Mouse (Mus musculus) liver, embryonic 16.5 days (tissue): Measurements from ENCODE around the gene Ubash3a. TPM values are rescaled to one million over a fixed set of nuclear protein-coding genes. Genes with fewer than 3 reads are reported as not detected.
A peak's percentile ranks its signal among the peaks of the same experiment; 100 is the strongest.

Experiments used
- ATAC-seq: fragments of 200-750 bp; cut with Nextera tagmentation; 2 replicates; pipeline ENCODE4 v1.8.0; 2017; ENCODE audit warnings: low read depth, mild to moderate bottlenecking, moderate number of reproducible peaks, moderate library complexity
- H3K27ac ChIP-seq: fragments of 300-500 bp; sonication (generic); 2 replicates; pipeline ENCODE4 v1.5.1; 2014; ENCODE audit warnings: mild to moderate bottlenecking, low read length
- H3K27me3 ChIP-seq: fragments of 300-500 bp; sonication (generic); 2 replicates; pipeline ENCODE4 v1.6.1; 2014; ENCODE audit warnings: low read depth, low read length, mixed read lengths; ENCODE audit not compliant: control insufficient read depth, insufficient read depth
- H3K36me3 ChIP-seq: fragments of 300-500 bp; sonication (generic); 2 replicates; pipeline ENCODE4 v1.6.1; 2014; ENCODE audit warnings: mild to moderate bottlenecking; ENCODE audit not compliant: control insufficient read depth, insufficient read depth
- H3K4me1 ChIP-seq: fragments of 300-500 bp; sonication (generic); 2 replicates; pipeline ENCODE4 v1.6.1; 2014; ENCODE audit warnings: low read depth, low read length, mixed read lengths; ENCODE audit not compliant: control insufficient read depth
- H3K4me2 ChIP-seq: fragments of 300-500 bp; sonication (generic); 2 replicates; pipeline ENCODE4 v1.6.1; 2014; ENCODE audit warnings: low read depth, low read length, mixed read lengths
- H3K4me3 ChIP-seq: fragments of 300-500 bp; sonication (generic); 2 replicates; pipeline ENCODE4 v1.5.1; 2014; ENCODE audit warnings: low read depth, mild to moderate bottlenecking, low read length
- H3K9ac ChIP-seq: fragments of 300-500 bp; sonication (generic); 2 replicates; pipeline ENCODE4 v1.6.1; 2014; ENCODE audit warnings: low read depth, low read length
- H3K9me3 ChIP-seq: fragments of 300-500 bp; sonication (generic); replicated peaks from 2 replicates; pipeline ENCODE4 v1.6.1; 2016; ENCODE audit warnings: low read length; ENCODE audit not compliant: control insufficient read depth
- WGBS: fragments of 180-500 bp; shearing (Covaris S2); extraction: QIAGEN DNeasy Blood & Tissue Kit; methylation state at CpG from one replicate; pipeline ENCODE4 v1.1.7; 2014; ENCODE audit not compliant: insufficient replicate concordance; 5-methylcytosine and 5-hydroxymethylcytosine counted together
- polyA plus RNA-seq: library from polyadenylated mRNA; unstranded; fragments of >200 nt; fragmentation: Nextera tagmentation; extraction: Ambion mirVana; gene quantifications from 2 replicates; pipeline ENCODE4 v1.2.1, GENCODE M21; 2015

The Ubash3a gene
- polyA plus RNA-seq, 1 experiment from 2014 or later: 6.3 TPM

- H3K27me3 ChIP-seq: no peaks in the 10 kb centered on the region
- no peaks in the 10 kb centered on the region for H3K36me3 ChIP-seq
- H3K4me1 ChIP-seq: no peaks in the 10 kb centered on the region; the same call in none of the 2 replicates
- 28% methylated on average over 5 of the region's 5 CpGs for WGBS
- no peak overlapping the region for H3K27ac ChIP-seq
- no peak overlapping the region for H3K9ac ChIP-seq
- H3K9me3 ChIP-seq: 0 out of 2 replicates have a peak, but pooled peaks cover 4% of the 10 kb centered on the region
- ATAC-seq: no peak
- no peak overlapping the region for H3K4me3 ChIP-seq
- no peak overlapping the region for H3K4me2 ChIP-seq
These were observed 39.5 kb downstream of the Ubash3a start for GRCm38 (mm10) chr17:31247144-31247543.

GRCm38 (mm10) chr17:31253951-31254350 lies 46.3 kb downstream of the Ubash3a start:
- Histone ChIP-seq H3K36me3 (no peaks in the 10 kb centered on the region), H3K9ac (no peak overlapping the region), H3K27me3 (no peaks in the 10 kb centered on the region), H3K4me2 (no peak overlapping the region), H3K4me1 (no peaks in the 10 kb centered on the region), H3K27ac (no peak overlapping the region), H3K4me3 (no peak overlapping the region), H3K9me3 (no peaks in the 10 kb centered on the region)
- 56% methylated on average over 5 of the region's 5 CpGs for WGBS
- no peak for ATAC-seq

- WGBS: 19% methylated on average over 9 of the region's 9 CpGs
- H3K9me3 ChIP-seq: no peaks in the 10 kb centered on the region
- no peak overlapping the region for H3K4me3 ChIP-seq
- no peaks in the 10 kb centered on the region for H3K4me1 ChIP-seq
- peak; percentile 50; the same call in 1 of the 2 replicates for ATAC-seq
- no peak overlapping the region for H3K4me2 ChIP-seq
- no peak overlapping the region for H3K9ac ChIP-seq
- no peaks in the 10 kb centered on the region for H3K27me3 ChIP-seq
- no peak overlapping the region for H3K27ac ChIP-seq
- H3K36me3 ChIP-seq: no peaks in the 10 kb centered on the region
These were observed 46.8 kb downstream of the Ubash3a start for GRCm38 (mm10) chr17:31254463-31254931.

DNA sequence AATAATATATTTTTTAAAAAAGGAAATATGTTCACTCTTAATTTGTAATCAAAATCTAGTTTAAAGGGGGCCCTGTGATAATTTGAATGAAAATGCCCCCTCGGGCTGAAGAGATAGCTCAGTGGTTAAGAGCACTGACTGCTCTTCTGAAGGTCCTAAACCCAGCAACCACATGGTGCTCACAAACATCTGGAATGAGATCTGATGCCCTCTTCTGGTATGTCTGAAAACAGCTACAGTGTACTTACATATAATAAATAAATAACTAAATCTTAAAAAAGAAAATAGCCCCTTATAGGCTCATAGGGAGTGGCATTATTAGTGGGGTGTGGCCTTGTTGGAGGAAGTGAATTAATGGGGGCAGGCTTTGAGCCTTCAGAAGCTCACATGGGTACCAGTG lies 49.5 kb downstream of the Ubash3a start:
- no peak overlapping the region for H3K4me3 ChIP-seq
- no peaks in the 10 kb centered on the region for H3K9me3 ChIP-seq
- ATAC-seq: no peak
- WGBS: 37% methylated on average over 1 of the region's 1 CpGs
- no peak overlapping the region for H3K9ac ChIP-seq
- H3K36me3 ChIP-seq: no peaks in the 10 kb centered on the region
- no peak overlapping the region for H3K27ac ChIP-seq
- H3K27me3 ChIP-seq: no peaks in the 10 kb centered on the region
- H3K4me2 ChIP-seq: no peak overlapping the region
- H3K4me1 ChIP-seq: peaks cover 2% of the 10 kb centered on the region

DNA sequence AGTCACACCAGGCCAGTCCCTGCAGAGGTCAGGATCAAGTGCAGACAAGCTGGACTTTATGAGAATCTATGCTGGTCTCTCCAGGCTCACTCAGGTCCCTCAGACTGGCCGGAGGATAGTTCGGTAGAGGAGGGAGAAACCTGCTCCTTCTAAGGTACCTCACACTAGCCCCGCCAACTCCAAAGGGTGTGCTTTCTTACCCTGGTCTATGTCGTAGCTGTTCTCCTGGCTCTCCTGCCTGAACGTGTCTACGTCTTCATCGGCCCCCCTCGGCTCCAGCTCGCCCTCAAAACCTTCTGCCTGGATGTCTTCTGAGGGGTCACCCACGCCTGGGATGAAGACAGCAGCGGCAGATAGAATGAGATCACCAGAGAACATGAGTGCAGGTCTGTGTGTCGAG lies 50.2 kb downstream of the Ubash3a start:
- no peaks in the 10 kb centered on the region for H3K36me3 ChIP-seq
- no peaks in the 10 kb centered on the region for H3K27me3 ChIP-seq
- H3K9ac ChIP-seq: no peak overlapping the region
- no peak for ATAC-seq
- H3K9me3 ChIP-seq: no peaks in the 10 kb centered on the region
- H3K27ac ChIP-seq: no peak overlapping the region
- WGBS: 74% methylated on average over 12 of the region's 12 CpGs
- peaks cover 2% of the 10 kb centered on the region for H3K4me1 ChIP-seq
- no peak overlapping the region for H3K4me2 ChIP-seq
- H3K4me3 ChIP-seq: no peak overlapping the region

DNA sequence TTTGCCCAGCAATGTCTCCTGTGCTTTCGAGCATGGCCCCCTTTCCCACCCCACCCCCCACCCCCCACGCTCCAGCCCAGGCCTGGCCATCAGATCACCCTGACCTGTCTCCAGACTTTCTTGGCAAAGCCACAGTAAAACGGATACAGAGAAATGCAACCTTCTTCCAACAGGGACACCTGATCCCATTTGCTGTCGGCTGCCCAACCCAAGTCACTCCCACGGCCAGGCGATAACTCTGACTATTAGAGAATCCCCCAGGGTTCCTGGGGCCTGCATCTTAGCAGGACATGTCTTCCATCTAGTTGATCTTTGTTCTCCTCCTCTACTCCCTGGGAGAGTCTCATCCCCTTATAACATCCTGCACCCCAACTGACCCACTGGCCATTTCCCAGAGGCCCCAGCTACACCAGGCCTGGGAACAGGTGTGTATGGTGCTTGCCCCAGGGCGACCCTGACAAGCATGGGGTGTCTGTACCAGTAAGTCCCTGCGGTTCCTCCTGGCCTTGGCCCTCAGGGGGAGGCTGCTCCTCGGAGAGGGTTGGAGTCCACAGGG lies 50.7 kb downstream of the Ubash3a start:
- no peaks in the 10 kb centered on the region for H3K27me3 ChIP-seq
- peaks cover 2% of the 10 kb centered on the region for H3K4me1 ChIP-seq
- no peak for ATAC-seq
- H3K9ac ChIP-seq: no peak overlapping the region
- no peaks in the 10 kb centered on the region for H3K36me3 ChIP-seq
- H3K4me3 ChIP-seq: no peak overlapping the region
- WGBS: 67% methylated on average over 9 of the region's 9 CpGs
- no peaks in the 10 kb centered on the region for H3K9me3 ChIP-seq
- no peak overlapping the region for H3K27ac ChIP-seq
- no peak overlapping the region for H3K4me2 ChIP-seq

- 52% methylated on average over 4 of the region's 4 CpGs for WGBS
- Histone ChIP-seq H3K9me3 (no peaks in the 10 kb centered on the region), H3K9ac (no peak overlapping the region), H3K4me1 (peaks cover 2% of the 10 kb centered on the region), H3K4me3 (no peak overlapping the region), H3K4me2 (no peak overlapping the region), H3K27me3 (no peaks in the 10 kb centered on the region), H3K27ac (no peak overlapping the region), H3K36me3 (no peaks in the 10 kb centered on the region)
- ATAC-seq: no peak
These were observed 51.5 kb downstream of the Ubash3a start for GRCm38 (mm10) chr17:31259145-31259544.

GRCm38 (mm10) chr17:31259825-31260224 lies 52.2 kb downstream of the Ubash3a start:
- Histone ChIP-seq H3K9me3 (no peaks in the 10 kb centered on the region), H3K4me1 (peaks cover 2% of the 10 kb centered on the region), H3K4me2 (no peak overlapping the region), H3K4me3 (no peak overlapping the region), H3K36me3 (no peaks in the 10 kb centered on the region), H3K27ac (no peak overlapping the region), H3K27me3 (no peaks in the 10 kb centered on the region), H3K9ac (no peak overlapping the region)
- WGBS: 40% methylated on average over 4 of the region's 4 CpGs
- no peak for ATAC-seq

DNA sequence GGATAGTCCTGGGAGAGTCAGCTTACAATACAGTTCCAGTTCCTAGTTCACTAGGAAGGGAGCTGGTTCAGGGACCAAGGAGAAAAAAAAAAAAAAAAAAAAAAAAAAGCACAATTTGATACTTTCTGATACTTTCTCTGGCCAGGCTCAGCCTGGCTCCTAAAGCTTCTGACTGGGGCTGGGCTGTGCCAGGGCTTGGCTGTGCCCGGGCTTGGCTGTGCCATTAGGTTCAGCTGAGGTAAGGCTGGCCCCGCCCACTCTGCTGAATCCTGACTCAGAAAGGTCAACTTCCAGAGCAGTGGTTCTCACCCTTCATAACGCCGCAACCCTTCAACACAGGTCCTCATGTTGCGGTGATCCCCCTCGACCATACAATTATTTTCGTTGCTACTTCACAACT lies 52.8 kb downstream of the Ubash3a start:
- Histone ChIP-seq H3K4me1 (peaks cover 2% of the 10 kb centered on the region), H3K4me3 (no peak overlapping the region), H3K9ac (no peak overlapping the region), H3K4me2 (no peak overlapping the region), H3K9me3 (no peaks in the 10 kb centered on the region), H3K27me3 (no peaks in the 10 kb centered on the region), H3K27ac (no peak overlapping the region), H3K36me3 (no peaks in the 10 kb centered on the region)
- WGBS: 69% methylated on average over 7 of the region's 7 CpGs
- ATAC-seq: no peak
